Mouse (Mus musculus): ENCODE measurements around the gene Tubgcp6.

GRCm38 (mm10) chr15:89090662-89091061 lies 32.2 kb downstream of the Tubgcp6 start:
- TF ChIP-seq CTCF (IDR thresholded peaks at IDR 0.05; ENCODE audit: low read depth) (no peak), EP300 (IDR thresholded peaks at IDR 0.05; ENCODE audit: low read depth) (no peak)
